Mouse (Mus musculus) stomach, postnatal 0 days (tissue): ENCODE results near the gene Rpl7l1.

Source experiments
- CTCF ChIP-seq: IDR thresholded peaks from 2 replicates; pipeline ENCODE4 v1.5.1; 2016; ENCODE audit warnings: antibody characterized with exemption, low read depth, mild to moderate bottlenecking, moderate library complexity
- EP300 ChIP-seq: optimal IDR thresholded peaks from 2 replicates; pipeline ENCODE3; 2016; ENCODE audit warnings: antibody characterized with exemption

- TF ChIP-seq CTCF (no peak), EP300 (no peak)
Observed at GRCm38 (mm10) chr17:46771616-46772015, 10.9 kb downstream of the Rpl7l1 start.
